Mouse (Mus musculus) right cerebral cortex, postnatal 14 days (tissue): Measurements from ENCODE around the gene Tmem28.

Experiments used
- DNase-seq: peaks from one replicate; pipeline ENCODE4 v3.0.0; 2022

Gene Tmem28

DNA sequence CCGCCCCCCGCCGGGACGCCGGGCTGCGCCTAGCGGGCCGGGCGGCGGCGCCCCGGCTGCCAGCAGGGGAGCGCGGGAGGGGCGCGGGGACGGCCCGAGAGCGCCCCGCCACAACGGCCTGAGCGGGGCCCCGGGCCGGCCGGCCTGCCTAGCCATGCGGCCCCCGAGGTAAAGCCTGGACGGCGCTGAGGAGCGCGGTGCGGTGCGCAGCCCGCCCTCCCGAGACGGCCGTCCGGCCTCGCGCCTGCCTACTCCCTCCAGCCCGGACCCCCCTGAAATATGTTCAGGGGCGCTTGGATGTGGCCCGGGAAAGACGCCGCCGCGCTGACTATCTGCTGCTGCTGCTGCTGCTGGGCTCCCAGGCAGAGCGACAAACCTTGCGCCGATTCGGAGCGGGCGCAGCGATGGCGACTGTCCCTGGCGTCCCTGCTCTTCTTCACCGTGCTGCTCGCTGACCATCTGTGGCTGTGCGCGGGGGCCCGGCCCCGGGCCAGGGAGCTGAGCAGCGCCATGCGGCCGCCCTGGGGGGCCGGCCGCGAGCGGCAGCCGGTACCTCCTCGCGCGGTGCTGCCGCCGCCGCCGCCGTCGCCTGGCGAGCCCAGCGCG lies at the start of gene Tmem28:
Gene Tmem28, plus strand, starts transcription at position 232 of the 606 bp plus-strand sequence.
- DNase-seq, result peak; percentile 8

DNA sequence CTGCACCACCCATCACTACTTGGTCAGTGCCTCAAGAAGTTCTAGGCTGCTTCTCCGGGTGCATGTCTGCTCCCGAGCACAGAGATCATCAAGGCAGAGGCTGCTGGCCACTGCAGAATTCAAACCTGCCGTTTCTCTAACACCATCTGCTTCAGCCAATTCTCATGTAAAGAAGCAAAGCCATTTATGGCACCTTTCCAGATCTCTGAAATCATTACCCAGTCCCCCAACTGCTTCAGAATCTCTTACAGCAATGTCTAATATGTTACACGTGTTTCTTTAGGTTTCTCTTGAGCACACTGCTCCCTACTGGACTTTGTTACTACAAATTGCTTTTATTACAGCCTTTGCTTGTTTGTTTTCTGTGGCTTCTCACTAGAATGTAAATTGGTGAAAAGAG lies 40.5 kb upstream of the Tmem28 start:
- DNase-seq, result no peak

DNA sequence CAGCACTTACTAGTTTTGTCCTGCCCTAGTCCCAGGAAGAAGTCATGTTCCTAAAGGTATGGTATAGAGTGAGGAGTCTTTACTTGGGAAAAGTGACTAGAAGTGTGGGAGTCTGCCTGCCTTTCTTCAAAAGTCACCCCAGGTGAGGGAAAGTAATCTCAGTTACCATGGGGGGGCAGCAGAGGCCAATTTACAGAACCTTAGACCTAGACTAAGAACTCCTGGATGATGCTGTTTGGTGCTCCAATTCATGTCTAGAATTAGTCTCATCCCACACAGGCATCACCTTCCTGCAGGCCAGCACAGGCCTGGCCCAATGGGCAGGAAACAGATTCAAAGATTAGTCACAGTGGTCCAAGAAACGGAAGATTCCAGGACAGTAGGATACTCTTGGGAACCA lies 12.4 kb upstream of the Tmem28 start:
- peak; percentile 50 for DNase-seq

DNA sequence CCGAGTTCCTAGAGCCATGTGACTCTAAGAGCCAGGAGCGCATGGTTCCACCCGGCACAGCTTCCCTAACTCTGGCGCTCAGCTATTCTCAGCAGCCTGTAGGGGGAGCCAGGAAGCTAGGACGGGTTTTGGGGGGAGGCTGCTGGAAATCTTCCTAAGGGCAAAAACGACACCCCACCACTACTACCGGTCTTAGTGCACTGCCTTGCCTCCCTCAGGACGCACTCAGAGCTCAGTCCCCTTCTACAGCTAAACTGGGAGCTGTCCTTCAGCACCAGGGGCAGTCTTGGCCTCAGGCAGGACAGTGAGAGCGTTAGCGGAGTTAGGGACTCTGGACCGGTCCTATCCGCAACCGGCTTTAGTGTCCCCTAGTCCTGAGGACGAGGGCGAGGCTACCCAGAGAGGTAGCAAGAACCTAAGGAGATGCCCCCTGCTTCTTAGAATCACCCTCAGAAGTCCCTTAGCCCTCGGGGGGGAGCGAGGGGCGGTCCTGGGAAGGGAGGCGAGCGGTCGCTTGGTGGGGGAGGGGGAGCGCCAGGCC lies 1.4 kb upstream of the Tmem28 start:
- DNase-seq, result peak; percentile 45

DNA sequence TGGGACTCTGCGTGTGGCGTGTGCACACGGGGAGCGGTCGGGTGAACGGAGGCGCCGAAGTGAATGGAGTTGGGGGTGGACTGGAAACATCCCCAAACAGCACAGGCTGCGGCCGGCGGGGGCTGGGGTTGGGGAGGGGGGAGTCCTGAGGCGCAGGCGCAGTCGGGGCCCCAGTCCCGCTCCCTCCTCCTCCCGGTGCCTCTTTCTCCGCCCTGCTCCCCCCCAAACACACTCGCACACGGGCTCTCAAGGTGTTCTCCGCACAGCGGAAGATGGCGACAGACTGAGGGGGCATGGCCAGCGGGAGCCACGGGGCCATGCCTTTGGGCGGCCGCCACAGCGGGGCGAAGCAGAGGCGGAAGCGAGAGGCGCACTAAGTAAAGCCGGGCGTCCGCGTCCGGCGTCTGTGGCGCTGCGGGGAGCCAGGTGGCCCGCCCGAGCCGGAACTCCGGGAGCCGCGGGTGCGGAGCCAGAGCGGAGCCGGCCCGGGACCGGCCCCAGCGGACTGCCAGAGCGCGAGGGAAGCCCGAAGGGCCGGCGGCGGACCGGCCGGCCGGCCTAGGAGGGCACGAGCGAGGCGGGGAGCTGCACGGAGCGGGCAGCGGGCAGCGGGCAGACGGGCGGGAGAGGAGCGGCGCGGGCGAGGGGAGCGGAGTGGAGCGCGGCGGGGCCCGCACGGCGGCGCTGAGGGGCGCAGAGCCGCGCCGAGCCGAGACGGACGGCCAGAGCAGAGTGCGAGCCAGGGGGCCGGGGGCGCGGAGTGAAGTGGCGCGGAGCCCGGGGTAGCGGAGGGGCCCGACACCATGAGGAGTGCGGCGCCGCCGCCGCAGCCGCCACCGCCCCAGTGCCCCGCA lies 658 bp upstream of the Tmem28 start:
- peak; percentile 55 for DNase-seq

DNA sequence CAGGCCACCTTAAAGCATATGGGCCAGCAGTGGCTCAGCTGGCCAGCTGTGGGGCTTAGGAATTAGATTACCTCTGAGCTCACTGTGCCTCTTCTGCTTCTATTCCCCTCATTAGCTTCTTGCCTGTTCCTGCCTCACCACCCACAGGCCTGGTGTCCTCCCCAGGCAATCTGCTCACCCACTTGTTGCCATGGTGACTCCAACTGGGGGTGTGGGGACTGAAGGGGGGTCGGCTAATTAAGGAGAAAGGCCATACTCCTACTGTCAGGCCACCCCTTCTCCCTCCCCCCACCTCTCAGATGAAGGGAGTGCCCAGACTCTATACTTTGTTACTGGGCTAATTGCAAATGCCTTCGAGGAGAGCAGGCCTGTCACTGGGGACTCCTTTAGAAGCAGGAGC lies 21.3 kb downstream of the Tmem28 start:
- no peak for DNase-seq

DNA sequence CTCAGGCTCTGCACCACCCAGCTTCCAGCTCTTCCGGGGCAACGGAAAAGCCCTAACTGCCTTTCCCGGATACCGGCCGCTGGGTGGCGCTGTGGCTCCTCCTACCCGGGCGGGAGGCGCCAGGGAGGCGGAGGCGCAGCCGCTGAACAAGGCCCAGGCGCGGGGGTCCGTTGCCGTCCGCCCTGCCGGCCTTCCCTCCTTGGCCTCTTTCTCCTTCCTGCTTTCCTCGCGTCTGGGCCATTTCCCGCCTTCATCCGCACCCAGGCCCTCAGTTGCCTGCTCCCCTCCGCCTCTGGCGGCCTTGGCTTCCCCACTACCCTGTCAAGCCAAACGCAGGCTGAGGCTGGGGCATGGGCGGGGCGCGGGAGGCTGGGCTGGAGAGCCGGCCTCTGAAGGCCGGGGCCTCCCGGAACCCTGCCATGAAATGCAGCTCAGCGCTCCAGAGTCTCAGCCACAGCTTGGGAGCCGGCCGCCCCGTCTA lies 32.5 kb downstream of the Tmem28 start:
- DNase-seq, result peak; percentile 56

DNA sequence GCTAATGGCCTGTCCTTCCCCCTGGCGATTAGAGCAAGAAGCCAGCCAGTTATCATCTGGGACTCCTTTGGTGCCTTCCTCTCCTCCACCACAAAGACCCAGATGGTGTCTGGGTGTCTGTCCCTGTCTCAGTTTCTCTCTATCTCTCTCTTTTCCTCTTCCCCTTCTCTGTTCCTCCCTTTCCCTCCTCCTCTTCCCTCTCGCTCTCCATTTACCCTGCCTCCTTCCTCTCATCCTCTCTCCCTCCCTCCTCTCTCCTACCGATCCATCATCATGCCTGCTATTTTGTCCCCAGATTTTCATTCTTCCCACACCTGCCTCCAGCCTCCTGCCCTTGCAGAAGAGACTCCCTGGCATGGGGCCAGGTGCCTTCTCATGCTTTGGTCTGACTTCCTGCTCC lies 33.0 kb downstream of the Tmem28 start:
- no peak for DNase-seq

DNA sequence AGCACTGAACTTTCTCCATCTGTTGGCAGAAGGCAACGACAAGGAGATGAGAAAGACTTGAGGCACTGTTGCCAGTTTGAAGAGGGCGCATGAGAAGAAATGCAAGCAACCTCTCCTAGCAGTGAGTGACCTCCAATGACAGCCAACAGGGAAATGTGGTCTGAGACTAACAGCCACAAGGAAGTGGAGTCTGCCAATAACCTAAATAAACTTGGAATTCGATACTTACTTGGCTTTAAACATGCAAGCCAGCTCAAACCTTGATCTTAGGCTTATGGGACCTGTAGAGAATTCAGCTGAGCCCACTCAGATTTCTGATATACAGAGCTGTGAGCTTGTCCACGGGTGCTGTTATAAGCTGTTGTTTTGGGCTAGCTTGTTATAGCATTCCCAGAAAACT lies 51.4 kb downstream of the Tmem28 start:
- DNase-seq, result no peak

DNA sequence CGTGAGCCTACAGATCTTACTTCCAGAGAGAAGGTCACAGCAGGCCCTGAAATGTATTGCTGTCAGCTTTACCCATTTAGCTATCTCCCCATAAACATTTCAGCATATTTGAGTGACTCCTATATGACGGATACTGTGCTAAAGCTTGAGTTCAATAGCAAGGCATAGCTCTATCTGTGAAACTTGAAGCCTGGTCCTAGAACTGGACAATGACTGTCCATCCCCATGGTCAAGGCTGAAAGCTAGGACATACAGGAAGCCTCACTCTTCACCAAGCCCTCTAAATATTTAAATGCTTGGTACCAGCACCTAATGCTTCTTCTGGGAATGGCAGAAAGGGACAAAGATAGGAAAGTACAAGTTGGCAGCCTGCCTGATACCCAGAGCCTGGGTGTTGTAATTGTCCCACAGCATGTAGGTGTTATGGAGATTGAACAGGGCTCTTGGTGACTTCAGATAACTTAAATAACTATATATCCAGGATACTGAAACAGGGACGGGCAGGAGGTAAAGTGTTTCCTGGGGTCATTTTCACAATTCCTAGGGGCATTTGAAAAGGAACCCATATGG lies 51.9 kb downstream of the Tmem28 start:
- no peak for DNase-seq

DNA sequence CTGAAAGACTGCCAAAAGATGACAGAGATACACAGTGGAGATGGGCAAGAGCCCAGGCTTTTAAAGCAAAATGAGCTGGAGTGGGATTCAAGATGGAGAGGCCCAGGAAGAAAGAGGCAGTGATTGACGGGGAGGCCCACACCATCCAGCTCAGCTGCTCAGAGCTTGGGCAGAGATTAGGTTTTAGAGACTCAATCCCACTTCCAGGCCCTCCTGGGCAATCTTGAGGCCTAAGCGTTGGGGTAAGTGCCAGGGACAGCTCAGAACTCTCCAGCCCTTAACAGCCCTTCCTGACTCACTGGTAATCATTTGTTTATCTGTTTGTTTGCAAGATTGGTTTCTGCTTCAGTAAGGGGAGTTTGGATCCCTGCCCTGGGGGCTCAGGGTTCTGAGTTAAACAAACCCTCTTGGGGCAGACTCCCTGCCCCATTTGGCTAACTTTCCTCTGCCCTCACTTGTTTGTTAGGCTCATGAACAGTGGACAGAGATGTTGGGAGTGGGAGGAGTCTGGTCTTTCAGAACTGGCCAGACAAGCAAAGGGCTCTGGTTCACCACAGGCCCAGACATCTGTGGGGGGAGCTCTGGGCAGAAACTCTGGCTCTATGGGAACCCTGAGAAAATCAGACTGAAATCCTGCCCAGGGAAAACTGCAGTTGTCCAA lies 52.6 kb downstream of the Tmem28 start:
- DNase-seq, result no peak

DNA sequence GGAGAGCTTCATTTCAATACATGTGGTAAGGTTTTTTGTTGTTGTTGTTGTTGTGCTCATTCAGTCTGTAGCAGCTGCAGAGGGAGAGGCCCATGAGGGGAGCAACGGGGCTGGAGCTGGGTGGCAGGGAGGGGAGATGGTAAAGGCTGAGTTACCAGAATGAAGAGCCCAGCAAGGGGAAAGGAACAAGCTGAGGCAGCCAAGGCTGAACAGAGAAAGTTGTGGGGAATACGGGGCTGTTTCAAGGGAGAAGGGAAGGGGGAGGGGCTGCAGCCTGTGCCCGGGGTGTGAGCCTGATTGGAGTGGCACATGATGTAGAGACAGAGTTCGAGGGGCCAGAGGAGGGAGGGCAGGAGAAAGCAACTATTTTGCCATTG lies 53.1 kb downstream of the Tmem28 start:
- no peak for DNase-seq

DNA sequence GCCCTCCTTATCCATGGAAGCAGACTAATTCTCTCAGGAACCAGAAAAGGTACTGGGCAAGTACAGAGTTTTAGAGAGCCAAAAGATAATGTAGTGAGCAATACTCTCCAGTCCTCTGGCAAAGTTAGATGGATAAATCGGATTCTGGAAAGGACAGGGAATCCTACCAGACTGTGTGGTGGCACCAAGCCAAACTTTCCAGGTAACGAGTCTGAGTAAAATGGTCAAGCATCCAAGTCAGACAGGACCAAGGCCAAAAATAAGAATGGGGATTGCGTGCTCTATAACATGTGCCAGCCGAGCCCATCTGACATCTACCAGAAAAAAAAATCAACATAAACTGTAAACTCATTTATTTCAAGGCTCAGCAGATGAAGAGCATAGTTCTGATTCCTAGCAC lies 56.0 kb downstream of the Tmem28 start:
- no peak for DNase-seq

DNA sequence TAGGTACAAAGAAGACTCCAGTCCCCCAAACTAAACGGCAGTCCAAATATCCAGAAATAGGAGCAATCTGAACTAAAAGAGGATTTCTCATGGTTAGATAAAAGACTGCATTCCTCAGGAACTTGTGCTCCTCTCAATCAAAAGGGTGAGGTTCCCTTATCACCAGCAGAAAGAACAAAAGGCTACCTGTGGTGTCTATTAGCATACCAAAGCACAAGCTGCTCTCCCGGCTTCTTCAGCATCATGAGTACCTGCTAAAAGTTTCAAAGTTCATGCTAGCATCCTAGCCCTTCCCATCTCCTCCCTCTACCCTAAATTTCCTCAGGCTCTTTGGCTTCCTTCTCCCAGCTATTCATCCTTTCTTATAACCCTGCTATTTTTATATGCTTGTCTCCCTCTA lies 62.6 kb downstream of the Tmem28 start:
- DNase-seq, result no peak
